Mouse (Mus musculus) thymus, adult 2 months (tissue): ENCODE data around the gene Snrpg.

Source experiments
- CTCF ChIP-seq: fragments of 200-500 bp; IDR thresholded peaks from 2 replicates; pipeline ENCODE4 v1.5.1; 2012; ENCODE audit warnings: mild to moderate bottlenecking, control low read depth, low read length, moderate library complexity, borderline replicate concordance; ENCODE audit not compliant: control insufficient read depth, poor library complexity, insufficient read depth; ENCODE audit errors: extremely low read depth
- POLR2A ChIP-seq: fragments of 200-500 bp; IDR thresholded peaks from 2 replicates; pipeline ENCODE4 v1.6.1; 2012; ENCODE audit warnings: mild to moderate bottlenecking, low read length, control low read depth, moderate library complexity; ENCODE audit not compliant: control insufficient read depth, poor library complexity, insufficient read depth; ENCODE audit errors: extremely low read depth

GRCm38 (mm10) chr6:86378341-86378740, 7.2 kb downstream of the Snrpg start:
- TF ChIP-seq POLR2A (no peak), CTCF (no peak)
